Mouse (Mus musculus): ENCODE measurements at regions not wholly inside any gene's neighbourhood (a gene's known extent, or its start where the extent isn't known, plus 50 kb on each side); places are given as distances from the start of the nearest gene placed in this dataset.
"Not testable (repeated sequence)": the region's sequence is repeated elsewhere in the genome, so short reads cannot be mapped to it uniquely, and the experiment has no call there.

DNA sequence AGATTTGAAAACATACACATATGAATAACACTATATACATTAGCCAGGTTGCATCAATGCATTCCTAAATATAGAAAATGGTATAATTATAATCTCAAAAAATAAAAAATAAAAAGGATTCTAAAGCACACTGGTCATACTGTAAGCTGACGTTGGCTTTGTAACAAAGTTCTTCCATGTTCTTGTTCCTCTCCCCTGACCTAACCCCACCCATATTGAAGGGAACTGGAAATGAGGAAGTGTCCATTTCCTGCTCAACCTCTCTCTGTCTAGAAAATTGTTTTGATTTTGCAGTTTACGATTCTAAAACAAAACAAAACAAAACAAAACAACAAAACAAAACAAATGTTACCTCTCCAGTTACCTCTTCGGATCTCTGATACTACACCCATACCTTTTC is 427.5 kb upstream of the Dab2 start:
- DNase-seq, result no peak

DNA sequence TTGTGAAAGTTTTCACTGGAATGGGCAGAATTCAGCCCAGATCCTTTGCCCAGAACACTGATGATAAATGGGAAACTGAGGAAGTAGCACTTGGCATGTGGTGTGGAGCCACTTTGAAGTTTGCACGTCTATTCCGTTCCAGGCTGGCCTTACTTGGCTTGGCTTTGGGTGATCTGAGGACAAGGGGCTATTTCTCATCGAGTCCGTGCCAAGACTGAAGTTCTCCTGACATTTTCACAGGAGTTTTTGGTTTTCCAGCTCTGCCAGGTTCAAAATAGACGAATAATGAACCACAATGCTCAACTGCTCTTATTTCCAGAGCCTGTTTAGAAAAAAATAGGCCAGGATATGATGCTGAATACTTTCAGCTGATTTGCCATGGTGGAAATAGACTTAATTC is 421.8 kb upstream of the Dab2 start:
- no peak for DNase-seq

DNA sequence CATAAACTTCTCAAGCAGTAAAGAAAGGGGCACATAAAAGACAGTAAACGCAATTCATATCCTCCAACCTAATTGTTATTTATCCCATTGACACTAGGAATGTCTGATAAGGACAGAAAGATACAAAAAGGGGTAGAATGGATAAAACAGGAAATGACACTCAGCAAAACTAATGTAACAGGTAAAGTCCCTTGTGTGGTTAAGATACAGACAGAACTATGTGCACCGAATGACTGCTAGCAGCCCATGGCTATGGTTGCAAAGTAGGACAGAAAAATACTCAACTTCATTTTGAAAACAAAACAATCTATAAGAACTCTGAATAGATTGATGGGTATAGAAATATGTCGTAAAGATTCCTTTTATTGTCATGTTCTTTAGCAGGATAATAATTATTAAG is 408.4 kb upstream of the Dab2 start:
- no peak for DNase-seq

DNA sequence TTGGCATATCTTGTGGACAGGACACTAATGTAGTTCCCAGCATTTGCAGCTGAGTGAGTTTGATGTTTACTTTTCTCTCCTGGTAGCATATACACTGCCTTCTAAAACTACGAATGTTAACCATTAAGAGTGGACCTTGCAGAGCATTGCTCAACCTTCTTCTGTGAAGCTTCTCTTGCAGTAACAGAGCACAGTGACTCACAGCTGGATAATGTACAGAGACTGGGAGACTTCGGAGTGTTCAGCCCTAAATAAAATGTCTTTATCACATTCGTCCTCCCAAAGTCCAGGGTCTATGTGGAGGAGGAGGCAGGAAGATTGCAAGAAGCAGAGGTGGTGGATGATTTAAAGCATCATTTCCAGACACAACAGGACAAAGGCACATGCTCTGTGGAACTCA is 407.6 kb upstream of the Dab2 start:
- no peak for DNase-seq

DNA sequence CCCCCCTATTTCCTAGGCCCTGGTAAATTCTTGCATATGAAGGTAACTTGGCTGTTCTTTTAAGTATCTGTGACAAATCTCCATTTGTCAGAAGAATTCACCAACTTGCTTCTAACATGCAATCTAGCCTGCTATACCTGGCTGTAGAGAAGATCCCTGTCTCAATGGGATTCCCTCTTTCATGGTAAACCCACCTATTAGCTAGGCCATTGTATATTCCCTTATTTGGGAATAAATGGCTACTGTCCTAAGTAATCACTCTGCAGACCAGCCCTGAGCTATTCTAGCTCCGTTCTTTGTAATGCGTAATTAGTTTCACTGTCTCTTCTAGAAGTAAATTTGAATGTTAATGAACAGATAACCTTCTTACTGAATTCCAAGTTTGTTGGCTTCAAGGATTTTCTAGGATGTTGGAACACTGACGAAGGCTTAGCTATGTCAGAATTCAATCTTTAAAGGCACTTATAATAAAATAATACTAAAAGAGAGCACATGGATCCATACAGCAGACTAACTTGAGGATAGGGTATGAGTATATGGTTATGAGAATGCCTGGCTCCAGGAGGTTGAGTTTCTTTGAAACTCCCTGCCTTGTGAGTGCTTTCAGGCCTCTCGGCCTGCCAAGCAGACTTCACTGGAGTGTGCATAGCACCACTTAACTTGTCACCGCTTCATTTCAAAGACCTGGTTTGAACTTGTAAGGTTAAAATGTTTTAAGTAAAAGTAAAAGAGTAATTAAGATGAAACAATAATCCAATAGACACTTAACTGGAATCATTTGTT is 403.7 kb upstream of the Dab2 start:
- DNase-seq, result not testable (repeated sequence)

DNA sequence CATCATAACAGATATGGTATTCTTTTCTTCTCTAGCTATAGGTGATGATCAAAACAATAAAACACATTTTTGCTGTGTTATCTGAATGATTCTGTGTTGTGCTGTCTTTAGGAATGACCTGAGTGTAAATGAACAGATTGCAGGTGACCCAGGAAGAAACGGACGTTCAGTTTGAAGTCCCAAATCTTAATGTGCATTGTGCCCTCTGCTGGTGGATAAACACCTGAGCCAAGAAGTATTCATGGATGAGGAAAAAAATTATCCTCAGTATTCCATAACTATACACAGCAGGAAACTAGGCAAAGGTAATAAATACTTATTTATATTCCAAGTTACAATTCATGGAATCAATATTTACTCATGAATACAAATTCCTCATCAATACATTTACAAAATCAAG is 384.3 kb upstream of the Dab2 start:
- DNase-seq, result no peak

DNA sequence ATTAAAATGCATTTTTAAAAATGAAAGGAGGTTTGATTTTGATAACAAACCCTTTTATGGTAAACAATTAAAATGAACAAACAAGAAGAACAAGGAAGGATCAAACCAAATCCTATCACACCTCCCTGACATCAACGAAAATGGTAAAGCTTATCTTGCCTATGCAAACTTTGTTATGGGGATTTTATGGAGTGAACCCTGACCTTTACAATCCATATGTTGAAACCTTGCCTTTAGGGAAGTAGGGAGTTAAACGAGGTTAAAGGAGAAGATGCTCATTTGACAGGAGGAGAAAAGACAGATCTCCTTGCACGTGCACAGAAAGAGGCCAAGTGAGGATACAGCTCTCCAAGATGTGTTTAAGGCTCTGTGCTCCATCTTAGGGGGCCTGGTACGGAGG is 379.5 kb upstream of the Dab2 start:
- DNase-seq, result no peak

DNA sequence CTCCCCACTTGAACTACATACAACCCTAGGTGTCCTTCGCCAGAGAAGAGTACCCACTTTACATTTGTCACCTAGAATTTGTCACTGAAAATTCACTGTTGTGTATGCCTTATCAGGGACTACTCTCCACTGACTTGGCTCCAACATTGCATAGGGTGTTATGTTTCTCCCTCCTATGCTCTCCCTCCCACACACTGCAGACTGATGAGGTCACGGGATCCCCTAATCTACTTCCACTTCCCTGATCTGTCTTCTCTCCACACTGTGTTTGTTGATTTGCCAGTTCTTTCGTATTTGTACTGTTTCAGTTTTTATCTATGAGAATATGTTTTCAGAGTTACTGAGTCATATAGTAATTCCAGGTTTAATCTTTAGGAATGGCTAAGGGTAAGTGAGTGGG is 371.8 kb upstream of the Dab2 start:
- DNase-seq, result no peak

DNA sequence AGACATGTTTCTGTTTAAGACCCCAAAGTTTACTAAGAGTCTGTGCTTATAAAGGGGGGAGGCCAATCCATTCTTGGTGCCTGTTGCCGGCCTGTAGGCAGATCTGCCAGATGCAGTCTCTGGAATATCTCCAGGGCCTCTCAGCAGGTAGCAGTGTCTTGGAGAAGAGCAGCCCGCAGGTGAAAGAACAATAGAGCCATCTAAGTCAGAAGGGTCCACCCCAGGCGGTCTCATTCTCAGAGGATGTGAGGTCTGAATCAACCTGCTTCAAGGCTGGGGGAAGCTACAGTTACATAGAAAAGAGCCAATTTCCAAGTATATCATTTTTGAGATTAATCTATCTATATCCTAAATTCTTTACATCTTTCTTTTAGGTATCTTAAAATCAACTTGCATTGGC is 366.0 kb upstream of the Dab2 start:
- DNase-seq, result no peak

DNA sequence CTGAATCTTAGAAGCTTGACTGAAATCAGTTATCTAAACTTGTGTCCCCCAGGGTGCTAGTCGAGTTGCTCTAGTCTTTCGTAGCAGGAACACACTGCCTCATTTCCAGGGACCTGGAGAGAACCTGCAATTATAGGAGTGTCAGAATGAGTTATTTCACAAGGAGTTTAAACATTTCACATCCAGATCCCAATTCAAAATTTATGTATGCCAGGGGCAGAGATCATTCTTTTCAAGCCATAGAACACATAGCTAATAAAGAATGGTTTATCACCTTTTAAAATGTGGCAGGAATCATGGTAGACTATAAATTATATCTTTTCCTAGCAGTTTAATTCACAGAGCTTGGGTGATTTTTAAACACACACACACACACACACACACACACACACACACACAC is 358.6 kb upstream of the Dab2 start:
- DNase-seq, result no peak

DNA sequence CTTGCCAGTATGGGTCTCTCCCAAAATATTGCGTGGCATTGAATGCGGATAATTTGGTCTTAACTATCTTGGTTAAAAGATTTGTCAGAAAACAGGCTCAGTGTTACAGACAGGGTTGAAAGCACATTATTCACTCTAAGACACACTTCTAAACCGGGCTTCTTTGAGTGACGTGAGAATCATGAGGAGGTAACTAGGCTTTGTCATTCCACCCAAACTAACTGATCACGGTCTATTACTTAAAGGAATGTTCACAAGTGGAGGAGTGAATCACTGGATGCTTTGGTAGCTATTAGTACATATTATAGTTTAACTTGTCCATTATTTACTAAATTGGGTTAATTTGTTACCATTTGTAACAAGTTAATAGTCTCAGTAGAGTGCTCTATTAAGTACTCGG is 352.9 kb upstream of the Dab2 start:
- no peak for DNase-seq

DNA sequence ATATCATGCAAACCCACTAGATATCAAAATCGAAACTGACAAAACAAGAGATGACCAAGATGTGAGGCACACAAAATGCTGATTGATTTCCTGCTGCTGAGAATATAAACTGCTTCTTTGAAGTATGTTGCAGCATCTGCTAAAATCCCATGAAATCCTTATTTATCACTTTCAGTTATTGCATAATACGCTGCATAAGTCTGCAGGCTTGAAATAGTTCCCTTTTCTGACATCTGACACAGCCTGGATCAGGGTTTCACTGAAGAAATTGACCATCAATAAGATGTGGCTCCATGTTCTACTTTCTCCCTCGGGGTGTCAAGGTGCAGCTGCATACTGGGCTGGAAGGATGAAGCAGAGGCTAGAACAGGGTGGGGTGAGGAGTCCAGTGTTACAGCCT is 348.7 kb upstream of the Dab2 start:
- DNase-seq, result no peak

DNA sequence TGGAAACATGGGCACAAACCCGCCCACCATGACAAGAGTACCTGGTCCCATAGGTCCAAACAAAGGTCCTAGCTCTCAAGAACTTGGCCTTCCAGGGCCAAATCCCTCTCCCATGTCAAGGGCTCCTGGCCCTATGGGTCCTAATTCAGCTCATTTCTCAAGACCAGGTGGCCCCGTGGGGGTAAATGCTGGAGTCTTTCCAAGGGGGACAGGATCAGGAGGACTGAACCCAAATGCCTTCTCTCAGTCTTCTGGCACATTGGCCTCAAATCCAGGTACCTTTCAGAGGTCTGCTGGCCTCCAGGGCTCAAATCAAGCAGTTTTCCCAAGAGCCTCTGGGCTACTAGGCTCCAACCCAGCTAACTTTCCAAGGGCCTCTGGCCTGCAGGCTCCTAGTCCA is 347.9 kb upstream of the Dab2 start:
- not testable (repeated sequence) for DNase-seq

DNA sequence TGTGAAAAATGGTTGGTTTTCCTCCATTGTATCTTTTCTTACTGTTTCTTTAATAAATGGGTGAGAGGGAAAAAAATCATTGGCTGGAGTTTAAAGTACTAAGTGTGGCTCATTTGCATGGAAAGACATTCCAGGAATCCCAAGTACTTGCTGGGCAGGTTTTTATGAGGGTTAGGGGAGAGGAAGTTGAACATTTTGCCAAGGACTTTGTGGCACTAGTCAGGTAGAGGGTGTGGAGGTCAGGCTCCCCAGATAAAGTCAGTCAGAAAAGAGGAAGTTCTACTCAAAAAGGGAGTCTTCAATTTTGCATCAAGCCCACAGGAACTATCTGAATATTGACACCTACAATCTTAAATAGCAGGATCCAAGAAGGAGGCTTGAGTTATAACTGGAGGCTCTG is 346.5 kb upstream of the Dab2 start:
- no peak for DNase-seq

DNA sequence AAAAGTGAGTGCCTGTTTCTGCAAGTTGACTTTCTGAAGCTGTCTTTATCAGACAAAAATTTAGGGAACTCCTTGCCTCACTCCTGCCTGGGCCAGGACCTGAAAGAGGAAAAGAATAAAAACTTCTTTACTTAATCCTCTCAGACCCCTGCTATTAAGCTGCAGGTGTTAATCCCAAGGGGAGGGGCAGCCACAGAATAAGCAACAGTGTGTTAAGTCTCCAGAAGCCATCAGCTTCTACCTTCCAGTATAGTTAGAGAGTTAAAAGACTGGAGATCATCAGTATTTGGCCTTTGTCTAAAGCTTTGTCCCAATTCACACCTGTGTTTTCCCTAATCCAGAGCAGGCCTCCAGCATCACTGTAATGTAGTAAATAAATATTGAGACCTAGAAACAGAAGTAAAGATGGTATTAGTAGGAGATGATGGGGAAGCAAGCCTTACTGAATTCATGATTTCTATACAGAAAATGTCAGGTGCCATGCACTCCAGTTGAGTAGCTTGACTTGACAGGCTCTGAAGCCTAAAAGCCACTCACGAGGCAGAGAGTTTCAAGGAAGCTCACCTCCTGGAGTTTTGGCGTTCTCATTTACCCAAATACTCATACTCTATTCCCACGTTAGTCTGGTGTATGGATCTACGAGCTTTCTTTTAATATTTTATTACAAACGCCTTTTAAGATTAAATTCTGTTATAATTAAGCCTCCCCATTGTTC is 308.1 kb upstream of the Dab2 start:
- no peak for DNase-seq

DNA sequence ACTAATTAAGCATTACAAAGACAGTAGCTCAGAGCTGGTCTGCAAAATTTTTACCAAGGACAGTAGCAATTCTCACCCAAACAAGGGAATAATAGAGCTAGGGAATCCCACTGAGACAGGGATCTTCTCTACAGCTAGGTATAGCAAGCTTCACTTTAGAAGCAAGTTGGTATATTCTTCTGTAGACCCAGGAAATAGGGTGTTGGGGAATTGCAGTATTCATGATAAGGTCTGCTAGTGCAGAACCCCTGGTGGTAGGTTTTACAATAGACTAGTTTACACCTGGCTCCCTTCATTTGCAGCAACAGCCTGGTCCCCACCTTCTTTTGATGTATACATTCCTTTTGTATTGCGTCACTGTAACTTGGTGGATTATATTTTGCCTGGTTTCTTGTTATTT is 307.4 kb upstream of the Dab2 start:
- DNase-seq, result not testable (repeated sequence)

DNA sequence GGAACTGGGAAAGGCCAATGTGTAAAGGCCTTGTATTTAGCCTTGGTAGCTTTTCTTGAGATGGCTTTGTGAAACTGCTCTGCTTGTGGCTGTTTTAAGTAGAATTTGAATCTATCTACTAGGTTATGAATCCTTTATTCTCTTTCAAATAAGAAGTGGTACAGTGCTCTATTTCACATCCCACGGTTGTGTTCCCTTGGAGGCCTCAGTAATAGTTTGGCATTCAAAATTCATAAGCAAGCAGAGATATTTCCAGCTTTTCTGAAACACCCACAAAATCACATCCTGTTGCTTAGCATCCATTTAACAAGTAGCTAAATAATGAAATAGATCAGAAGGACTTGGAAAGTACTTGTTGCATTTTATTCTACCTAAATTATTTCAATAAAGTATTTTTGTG is 298.8 kb upstream of the Dab2 start:
- no peak for DNase-seq

DNA sequence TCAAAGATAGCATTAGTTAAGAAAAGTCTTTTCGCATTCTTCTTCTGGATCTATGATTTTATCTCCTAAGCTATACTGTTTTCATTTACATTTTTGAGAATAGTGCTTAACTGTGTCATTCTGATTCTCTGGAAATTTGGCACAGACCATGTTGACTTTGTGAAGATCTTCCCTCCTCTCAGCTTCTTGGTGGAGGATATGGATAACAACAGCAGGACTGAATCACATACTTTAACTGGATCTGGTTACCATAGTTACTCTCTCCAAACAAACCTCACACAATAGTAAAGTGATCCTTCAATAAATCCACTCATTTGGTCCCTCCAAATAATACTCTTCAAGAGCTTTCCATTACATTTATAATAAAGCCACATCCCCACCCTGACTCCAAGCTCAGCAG is 298.2 kb upstream of the Dab2 start:
- no peak for DNase-seq

DNA sequence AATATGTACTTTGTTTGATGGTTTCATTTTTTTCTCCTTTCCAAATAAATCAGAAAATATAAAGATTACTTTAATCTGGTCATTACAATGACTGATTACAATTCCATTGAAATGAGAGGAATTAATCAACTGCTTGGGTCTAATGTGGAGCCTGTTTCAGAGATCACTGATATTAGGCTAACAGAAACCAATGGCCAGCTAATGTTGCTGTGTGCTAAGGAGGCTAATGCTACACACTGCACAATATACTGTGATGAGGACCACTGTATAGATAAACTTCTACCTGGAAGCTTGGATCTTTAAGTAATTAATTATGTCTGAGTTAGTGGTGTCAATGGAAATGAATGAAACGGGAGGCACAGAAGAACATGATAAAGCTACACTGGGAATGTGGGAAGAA is 284.6 kb upstream of the Dab2 start:
- no peak for DNase-seq

DNA sequence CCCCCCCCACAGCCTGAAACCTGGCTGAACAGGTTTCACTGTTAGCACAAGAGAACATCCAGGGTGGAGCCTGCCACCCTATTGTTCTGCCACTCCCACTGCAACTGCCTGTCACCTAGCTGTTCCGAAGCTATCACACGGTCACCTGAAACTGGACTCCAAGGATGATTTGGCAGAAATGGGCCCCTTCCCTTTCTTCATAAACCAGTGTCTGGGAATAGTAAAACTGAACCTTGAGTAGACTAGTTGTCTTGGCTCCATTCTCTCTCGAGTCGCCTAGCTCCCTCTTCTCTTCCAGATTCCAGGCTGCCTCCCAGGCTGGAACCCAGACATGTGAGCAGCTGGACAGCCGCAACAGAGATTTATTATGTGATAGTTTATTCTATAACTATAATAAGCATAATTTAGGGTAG is 282.9 kb upstream of the Dab2 start:
- DNase-seq, result no peak

DNA sequence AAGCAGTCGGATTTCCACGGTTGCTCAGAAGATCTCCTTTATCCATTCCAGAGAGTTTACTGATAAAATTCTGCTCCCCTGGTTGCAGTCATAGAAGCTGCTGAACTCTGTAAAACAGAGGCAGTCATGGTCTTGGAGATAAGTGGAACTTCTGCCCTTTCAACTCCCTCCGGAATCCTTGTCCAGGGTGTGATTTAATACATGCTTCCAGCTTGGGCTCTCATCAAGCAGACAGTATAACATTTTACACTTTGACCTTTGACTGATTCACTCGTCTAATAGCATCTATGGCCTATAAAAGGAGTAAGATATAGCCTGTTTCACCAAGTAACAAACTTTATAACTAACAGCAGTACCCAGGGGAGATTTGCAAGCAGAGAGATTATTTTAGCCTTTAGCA is 274.0 kb upstream of the Dab2 start:
- no peak for DNase-seq

DNA sequence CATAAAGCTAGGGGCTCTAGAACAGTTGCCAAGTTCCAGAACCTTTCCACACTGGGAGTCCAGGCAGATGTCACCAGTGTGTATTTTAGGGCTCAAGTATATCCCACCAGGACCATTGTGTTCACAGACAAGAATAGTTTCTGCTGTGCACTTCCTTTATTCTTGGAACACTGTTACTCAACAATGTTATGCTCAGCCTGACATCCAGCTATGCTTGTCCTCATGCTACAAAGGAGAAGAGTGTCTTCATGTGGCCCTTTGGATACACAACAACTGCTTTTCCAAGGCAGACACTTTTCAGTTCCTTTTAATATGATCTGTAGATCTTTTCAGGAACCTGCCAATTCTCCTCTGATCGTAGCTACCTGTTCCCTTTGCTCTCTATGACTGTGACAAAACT is 270.4 kb upstream of the Dab2 start:
- no peak for DNase-seq

DNA sequence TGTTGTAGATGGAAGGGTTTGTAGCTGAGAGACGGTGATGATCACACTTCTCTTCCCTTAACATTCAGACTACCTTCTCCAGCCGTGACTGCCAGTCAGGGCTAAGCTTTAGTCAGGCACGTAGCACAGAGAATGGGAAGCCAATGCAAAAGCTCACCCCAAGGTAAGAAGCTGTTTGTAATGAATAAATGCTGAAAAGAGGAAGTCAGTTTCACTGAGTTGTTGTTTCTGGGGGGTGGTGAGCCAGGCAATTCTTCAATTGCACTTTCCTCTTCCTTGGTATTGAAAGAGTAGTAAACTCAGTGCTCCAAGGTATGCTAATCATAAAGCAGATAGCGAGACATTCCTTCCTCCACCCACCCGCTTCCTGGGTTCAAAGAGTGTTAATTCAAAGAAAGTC is 269.2 kb upstream of the Dab2 start:
- DNase-seq, result no peak

DNA sequence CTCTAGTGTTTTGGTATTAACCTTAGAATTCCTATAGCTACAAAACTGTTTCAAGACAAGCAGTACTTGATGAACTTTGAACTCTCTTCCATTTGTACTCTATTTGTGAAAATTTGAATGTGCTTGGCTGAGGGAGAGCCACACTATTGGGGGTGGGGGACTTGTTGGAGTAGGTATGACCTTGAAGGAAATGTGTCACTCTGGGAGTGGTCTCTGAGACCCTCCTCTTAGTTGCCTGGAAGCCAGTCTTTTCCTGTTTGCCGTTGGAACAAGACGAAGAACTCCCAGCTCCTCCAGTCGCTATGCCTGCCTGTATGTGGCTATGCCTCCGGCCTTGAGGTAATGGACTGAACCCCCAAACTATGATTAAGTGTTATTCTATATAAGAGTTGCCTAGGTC is 265.4 kb upstream of the Dab2 start:
- DNase-seq, result no peak

Measured in liver (tissue).